Mouse (Mus musculus): ENCODE data around the gene Sele. TPM values are rescaled to one million over a fixed set of nuclear protein-coding genes. Genes with fewer than 3 reads are reported as not detected.

The Sele gene
- polyA plus RNA-seq, 1 experiment from 2014 or later = not detected

DNA sequence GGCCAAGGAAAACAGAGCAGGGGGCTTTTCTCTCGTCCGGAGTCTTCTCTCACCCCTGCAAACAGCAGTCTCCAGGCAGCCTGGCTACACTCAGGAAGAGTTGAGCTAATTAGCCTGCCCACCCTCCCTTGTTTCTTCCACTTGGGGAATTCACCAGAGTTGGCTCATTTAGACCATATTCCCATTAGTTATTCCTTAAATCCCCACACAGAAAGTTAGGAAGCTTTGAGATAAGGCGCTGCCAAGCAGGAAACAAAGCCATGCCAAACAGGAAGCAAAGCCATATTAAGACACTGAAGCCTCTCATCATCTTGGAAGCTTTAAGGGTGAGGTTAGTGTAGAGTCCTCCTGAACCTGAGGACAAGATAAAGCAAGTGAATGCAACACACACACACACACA lies 4.5 kb upstream of the Sele start:
- Histone ChIP-seq H3K4me2 (replicated peaks) (no peak overlapping the region), H3K4me1 (no peaks in the 10 kb centered on the region), H3K9ac (no peak overlapping the region), H3K27ac (no peak overlapping the region), H3K9me3 (no peaks in the 10 kb centered on the region), H3K4me3 (no peak overlapping the region), H3K36me3 (no peaks in the 10 kb centered on the region), H3K27me3 (no peaks in the 10 kb centered on the region)
- 66% methylated on average over 3 of the region's 3 CpGs for WGBS
- ATAC-seq (ENCODE audit: insufficient number of reproducible peaks, insufficient read depth, low FRiP score, low TSS enrichment) = no peak

DNA sequence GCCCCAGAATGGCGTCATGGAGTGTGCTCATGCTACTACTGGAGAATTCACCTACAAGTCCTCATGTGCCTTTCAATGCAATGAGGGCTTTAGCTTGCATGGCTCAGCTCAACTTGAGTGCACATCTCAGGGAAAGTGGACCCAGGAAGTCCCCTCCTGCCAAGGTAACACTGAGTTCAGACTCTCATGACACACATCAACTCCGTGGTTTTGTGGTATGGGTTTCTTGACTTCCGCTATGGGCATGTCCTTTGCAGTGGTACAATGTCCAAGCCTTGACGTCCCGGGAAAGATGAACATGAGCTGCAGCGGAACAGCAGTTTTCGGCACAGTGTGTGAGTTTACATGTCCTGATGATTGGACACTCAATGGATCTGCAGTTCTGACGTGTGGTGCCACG lies 5.5 kb downstream of the Sele start:
- no peak overlapping the region for H3K27ac ChIP-seq
- no peaks in the 10 kb centered on the region for H3K27me3 ChIP-seq
- no peak overlapping the region for H3K9ac ChIP-seq
- no peaks in the 10 kb centered on the region for H3K36me3 ChIP-seq
- WGBS = 95% methylated on average over 9 of the region's 9 CpGs
- H3K4me1 ChIP-seq = no peaks in the 10 kb centered on the region
- H3K4me2 ChIP-seq (replicated peaks) = no peak overlapping the region
- H3K4me3 ChIP-seq = no peak overlapping the region
- ATAC-seq (ENCODE audit: insufficient number of reproducible peaks, insufficient read depth, low FRiP score, low TSS enrichment) = no peak
- no peaks in the 10 kb centered on the region for H3K9me3 ChIP-seq

DNA sequence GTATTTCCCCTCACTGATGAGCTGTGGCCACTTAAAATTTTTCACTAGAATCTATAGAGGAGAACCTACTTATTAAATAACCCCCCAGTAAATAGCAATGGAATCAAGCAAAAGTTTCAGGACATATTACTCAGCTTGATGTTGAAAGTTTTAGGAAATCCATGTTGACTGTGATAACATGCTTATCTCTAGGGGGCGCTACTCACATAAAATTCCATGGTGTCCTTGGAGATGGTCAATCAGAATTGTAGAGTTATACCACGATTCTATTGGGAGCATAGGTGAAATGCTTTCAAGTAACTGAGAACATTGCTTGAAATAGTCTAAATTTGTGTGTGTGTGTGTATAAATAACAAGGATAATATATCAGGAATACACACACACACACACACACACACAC lies 6.8 kb downstream of the Sele start:
- Histone ChIP-seq H3K4me1 (no peaks in the 10 kb centered on the region), H3K4me3 (no peak overlapping the region), H3K9me3 (no peaks in the 10 kb centered on the region), H3K36me3 (no peaks in the 10 kb centered on the region), H3K9ac (no peak overlapping the region), H3K27me3 (no peaks in the 10 kb centered on the region), H3K4me2 (replicated peaks) (no peak overlapping the region), H3K27ac (no peak overlapping the region)
- no peak for ATAC-seq (ENCODE audit: insufficient number of reproducible peaks, insufficient read depth, low FRiP score, low TSS enrichment)
- WGBS = 33% methylated on average over 2 of the region's 2 CpGs

DNA sequence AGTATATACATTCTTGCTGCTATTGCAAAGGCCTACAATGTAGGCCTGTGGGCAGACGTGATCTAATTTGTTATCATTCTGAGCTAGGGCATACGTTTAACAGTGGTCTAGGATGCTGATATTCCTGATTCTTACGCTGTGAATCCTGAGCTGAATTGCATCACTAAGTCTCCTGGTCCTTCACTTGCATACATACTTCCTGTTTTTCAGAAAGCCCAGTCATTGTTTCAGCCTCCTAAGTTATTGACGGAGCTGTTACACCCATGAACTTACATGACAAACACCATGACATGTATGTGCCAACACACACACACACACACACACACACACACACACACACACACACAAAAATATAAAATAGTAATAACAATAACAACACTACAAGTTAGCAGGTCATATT lies 12.0 kb downstream of the Sele start:
- Histone ChIP-seq H3K4me2 (replicated peaks) (no peak overlapping the region), H3K36me3 (no peaks in the 10 kb centered on the region), H3K27ac (no peak overlapping the region), H3K9ac (no peak overlapping the region), H3K4me1 (no peaks in the 10 kb centered on the region), H3K9me3 (no peaks in the 10 kb centered on the region), H3K27me3 (no peaks in the 10 kb centered on the region), H3K4me3 (no peak overlapping the region)
- WGBS = 90% methylated on average over 4 of the region's 4 CpGs
- no peak for ATAC-seq (ENCODE audit: insufficient number of reproducible peaks, insufficient read depth, low FRiP score, low TSS enrichment)

DNA sequence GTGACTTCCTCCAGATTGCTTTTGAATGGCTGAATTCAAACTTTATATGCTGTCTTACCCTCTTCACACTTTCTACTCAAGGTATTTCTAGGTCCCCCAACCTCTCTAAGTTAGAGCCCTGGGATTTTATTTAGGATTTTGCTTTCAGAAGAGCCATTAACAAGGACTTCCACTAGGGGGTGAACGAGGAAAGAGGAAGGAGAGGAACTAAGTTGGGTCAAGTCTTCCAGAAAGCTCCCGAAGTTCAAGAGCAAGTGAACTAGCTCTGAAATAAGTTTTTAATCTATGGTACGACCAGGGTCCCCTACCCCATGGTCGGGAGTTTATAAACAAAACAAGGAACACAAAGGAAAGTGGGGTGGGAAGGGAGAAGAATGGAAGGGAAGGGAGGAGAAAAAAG lies 13.2 kb downstream of the Sele start:
- Histone ChIP-seq H3K36me3 (no peaks in the 10 kb centered on the region), H3K9ac (no peak overlapping the region), H3K4me1 (no peaks in the 10 kb centered on the region), H3K27ac (no peak overlapping the region), H3K4me3 (no peak overlapping the region), H3K9me3 (no peaks in the 10 kb centered on the region), H3K27me3 (no peaks in the 10 kb centered on the region), H3K4me2 (replicated peaks) (no peak overlapping the region)
- 48% methylated on average over 4 of the region's 4 CpGs for WGBS
- ATAC-seq (ENCODE audit: insufficient number of reproducible peaks, insufficient read depth, low FRiP score, low TSS enrichment) = no peak

DNA sequence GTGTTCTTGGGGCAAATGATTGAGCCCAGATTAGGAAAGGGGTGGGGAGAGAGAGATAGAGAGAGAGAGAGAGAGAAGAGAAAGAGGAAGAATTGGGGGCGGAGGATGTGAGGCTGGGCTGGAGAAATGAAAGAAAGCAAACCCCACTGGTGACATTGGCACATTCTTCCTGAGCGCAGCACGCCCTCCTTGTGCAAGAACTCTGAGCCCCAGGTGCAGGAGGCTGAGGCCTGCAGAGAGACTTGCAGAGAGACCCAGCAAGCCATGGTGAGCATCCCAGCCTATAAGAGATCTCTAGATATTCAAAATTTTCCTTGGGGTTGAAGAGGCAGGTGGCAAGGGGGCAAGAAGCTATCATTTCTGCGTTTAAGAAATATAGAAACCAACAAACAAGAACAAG lies 13.9 kb downstream of the Sele start, which contains the start of gene Sell:
Sell (plus strand) TSS at position 58 of the 400 bp plus-strand sequence.
- Histone ChIP-seq H3K4me3 (no peak within 1 kb of the TSS), H3K4me1 (no peaks in the 10 kb centered on the region), H3K4me2 (replicated peaks) (no peak within 1 kb of the TSS), H3K27me3 (no peaks in the 10 kb centered on the region), H3K9me3 (no peaks in the 10 kb centered on the region), H3K27ac (no peak within 1 kb of the TSS), H3K9ac (no peak within 1 kb of the TSS), H3K36me3 (no peaks in the 10 kb centered on the region)
- 73% methylated on average over 4 of the region's 4 CpGs for WGBS
- no peak for ATAC-seq (ENCODE audit: insufficient number of reproducible peaks, insufficient read depth, low FRiP score, low TSS enrichment)

DNA sequence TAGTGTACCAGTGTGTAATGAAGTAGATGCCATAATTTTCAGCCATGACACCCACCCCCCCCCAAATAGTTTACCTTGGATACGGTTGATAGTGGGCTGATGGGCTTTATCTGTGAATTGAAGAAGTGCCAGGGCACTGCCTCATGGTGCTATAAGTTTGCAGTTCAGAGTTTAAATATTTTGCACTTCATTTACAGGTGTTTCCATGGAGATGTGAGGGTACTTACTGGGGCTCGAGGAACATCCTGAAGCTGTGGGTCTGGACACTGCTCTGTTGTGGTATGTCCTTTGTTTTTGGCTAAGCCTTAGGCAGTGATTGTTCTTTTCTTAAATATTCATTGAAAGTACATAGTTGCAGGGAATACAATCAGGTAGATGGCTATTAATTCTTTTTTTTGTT lies 14.8 kb downstream of the Sele start:
- Histone ChIP-seq H3K4me1 (no peaks in the 10 kb centered on the region), H3K36me3 (no peaks in the 10 kb centered on the region), H3K9me3 (no peaks in the 10 kb centered on the region), H3K9ac (no peak overlapping the region), H3K27me3 (no peaks in the 10 kb centered on the region), H3K27ac (no peak overlapping the region), H3K4me2 (replicated peaks) (no peak overlapping the region), H3K4me3 (no peak overlapping the region)
- WGBS = 64% methylated on average over 2 of the region's 2 CpGs
- no peak for ATAC-seq (ENCODE audit: insufficient number of reproducible peaks, insufficient read depth, low FRiP score, low TSS enrichment)

DNA sequence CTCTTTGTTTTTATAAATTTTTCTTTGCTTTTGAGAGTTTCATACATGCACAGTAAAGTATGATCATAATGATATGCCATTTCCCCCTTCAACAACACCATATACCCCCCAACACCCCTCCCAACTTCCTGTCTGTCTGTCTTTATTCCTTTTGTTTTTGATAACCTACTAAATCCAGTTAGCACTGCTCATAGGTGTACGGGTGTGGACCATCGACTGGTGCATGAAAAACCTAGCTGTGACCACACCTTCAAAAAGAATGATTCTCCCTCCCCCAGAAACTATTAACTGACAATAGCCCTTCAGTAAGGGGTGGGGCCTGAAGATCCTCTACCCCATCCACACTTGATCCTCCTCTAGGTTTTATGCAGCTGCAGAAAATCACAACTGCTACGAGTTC lies 15.7 kb downstream of the Sele start:
- WGBS = 64% methylated on average over 3 of the region's 3 CpGs
- ATAC-seq (ENCODE audit: insufficient number of reproducible peaks, insufficient read depth, low FRiP score, low TSS enrichment) = no peak
- H3K4me3 ChIP-seq = no peak overlapping the region

DNA sequence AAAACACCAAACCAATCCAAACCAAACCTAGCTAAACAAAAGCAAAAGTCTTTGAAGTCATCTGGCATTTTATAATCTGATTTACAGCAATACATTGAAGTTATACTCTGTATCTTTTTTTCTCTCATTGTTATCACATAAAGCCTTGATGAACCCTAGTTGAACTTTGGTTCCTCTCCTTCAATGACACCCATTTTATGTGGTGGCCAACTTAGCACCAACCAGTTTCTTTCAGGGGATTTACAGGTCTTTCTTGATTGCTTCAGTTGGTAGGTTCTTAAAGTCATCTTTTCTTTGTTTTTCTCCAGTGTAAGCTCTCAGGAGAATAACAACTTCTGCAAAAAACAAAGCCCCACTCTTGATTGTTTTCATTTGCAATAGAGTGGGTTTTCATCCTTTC lies 21.2 kb downstream of the Sele start:
- H3K27me3 ChIP-seq = no peaks in the 10 kb centered on the region
- no peak overlapping the region for H3K9ac ChIP-seq
- no peak for ATAC-seq (ENCODE audit: insufficient number of reproducible peaks, insufficient read depth, low FRiP score, low TSS enrichment)
- H3K9me3 ChIP-seq = no peaks in the 10 kb centered on the region
- no peak overlapping the region for H3K4me2 ChIP-seq (replicated peaks)
- no peak overlapping the region for H3K27ac ChIP-seq
- no peaks in the 10 kb centered on the region for H3K4me1 ChIP-seq
- H3K4me3 ChIP-seq = no peak overlapping the region
- no peaks in the 10 kb centered on the region for H3K36me3 ChIP-seq

More for the DNA sequence above, 15.7 kb downstream of the Sele start:
- no peaks in the 10 kb centered on the region for H3K9me3 ChIP-seq
- no peaks in the 10 kb centered on the region for H3K27me3 ChIP-seq
- H3K36me3 ChIP-seq = no peaks in the 10 kb centered on the region
- no peak overlapping the region for H3K4me2 ChIP-seq (replicated peaks)
- H3K27ac ChIP-seq = no peak overlapping the region
- no peak overlapping the region for H3K9ac ChIP-seq
- no peaks in the 10 kb centered on the region for H3K4me1 ChIP-seq

DNA sequence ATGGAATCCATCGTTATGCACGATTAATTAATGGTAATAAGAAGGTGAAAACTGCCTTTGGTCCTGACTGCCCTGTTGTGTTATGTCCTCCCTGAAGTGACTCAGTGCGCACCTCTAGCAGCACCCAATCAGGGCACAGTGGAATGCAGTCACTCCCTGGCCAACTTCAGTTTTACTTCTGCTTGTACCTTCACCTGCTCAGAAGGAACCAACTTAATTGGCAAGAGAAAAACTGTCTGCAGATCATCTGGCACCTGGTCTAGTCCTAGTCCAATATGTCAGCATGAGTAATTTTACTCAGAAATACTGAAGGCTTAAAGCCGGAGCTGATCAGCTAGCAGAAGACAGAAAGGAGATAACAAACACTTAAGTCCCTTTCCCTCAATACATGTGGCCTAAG lies 22.4 kb downstream of the Sele start:
- no peak overlapping the region for H3K4me2 ChIP-seq (replicated peaks)
- H3K4me3 ChIP-seq = no peak overlapping the region
- no peaks in the 10 kb centered on the region for H3K27me3 ChIP-seq
- ATAC-seq (ENCODE audit: insufficient number of reproducible peaks, insufficient read depth, low FRiP score, low TSS enrichment) = no peak
- H3K36me3 ChIP-seq = no peaks in the 10 kb centered on the region
- no peak overlapping the region for H3K27ac ChIP-seq
- no peaks in the 10 kb centered on the region for H3K4me1 ChIP-seq
- no peaks in the 10 kb centered on the region for H3K9me3 ChIP-seq
- 83% methylated on average over 4 of the region's 4 CpGs for WGBS
- H3K9ac ChIP-seq = no peak overlapping the region

DNA sequence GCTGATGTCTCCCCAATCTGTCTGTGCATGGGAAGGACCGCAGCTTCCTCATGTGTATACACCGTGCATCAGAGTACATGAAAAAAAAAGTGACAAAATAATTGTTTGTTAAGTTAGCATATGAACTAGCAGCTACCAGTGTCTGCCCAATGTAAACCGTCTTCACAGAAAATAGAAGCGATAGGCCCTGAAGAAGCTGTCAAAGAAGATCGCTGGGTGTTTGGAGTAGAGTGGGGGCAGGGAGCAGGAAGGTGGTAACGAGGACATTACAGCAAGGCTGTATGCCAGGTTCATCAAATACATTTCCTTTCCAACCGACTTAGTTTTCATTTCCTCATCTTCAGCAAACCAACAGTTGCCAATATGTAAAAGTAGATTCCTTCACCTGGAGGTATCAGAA lies 23.1 kb downstream of the Sele start:
- no peaks in the 10 kb centered on the region for H3K9me3 ChIP-seq

DNA sequence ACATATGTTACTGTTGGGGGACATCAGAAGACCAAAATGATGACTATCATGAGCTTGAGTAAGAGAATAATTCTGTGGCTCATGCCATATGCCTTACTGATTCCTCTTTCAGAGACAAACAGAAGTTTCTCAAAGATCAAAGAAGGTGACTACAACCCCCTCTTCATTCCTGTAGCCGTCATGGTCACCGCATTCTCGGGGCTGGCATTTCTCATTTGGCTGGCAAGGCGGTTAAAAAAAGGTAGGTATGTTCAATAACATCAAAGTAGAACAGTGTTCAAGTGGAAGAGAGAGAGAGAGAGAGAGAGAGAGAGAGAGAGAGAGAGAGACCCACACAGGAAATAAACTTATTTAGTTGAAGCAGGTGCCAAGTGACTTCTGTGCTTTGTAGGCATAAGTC lies 24.0 kb downstream of the Sele start:
- no peaks in the 10 kb centered on the region for H3K9me3 ChIP-seq
- no peak overlapping the region for H3K27ac ChIP-seq
- H3K9ac ChIP-seq = no peak overlapping the region
- no peak overlapping the region for H3K4me3 ChIP-seq
- no peaks in the 10 kb centered on the region for H3K27me3 ChIP-seq
- no peaks in the 10 kb centered on the region for H3K4me1 ChIP-seq
- 88% methylated on average over 4 of the region's 4 CpGs for WGBS
- H3K4me2 ChIP-seq (replicated peaks) = no peak overlapping the region
- H3K36me3 ChIP-seq = no peaks in the 10 kb centered on the region
- no peak for ATAC-seq (ENCODE audit: insufficient number of reproducible peaks, insufficient read depth, low FRiP score, low TSS enrichment)

More for the DNA sequence above, 23.1 kb downstream of the Sele start:
- H3K4me3 ChIP-seq = no peak overlapping the region
- no peaks in the 10 kb centered on the region for H3K27me3 ChIP-seq
- no peak for ATAC-seq (ENCODE audit: insufficient number of reproducible peaks, insufficient read depth, low FRiP score, low TSS enrichment)
- H3K36me3 ChIP-seq = no peaks in the 10 kb centered on the region
- 90% methylated on average over 7 of the region's 7 CpGs for WGBS
- H3K4me2 ChIP-seq (replicated peaks) = no peak overlapping the region
- H3K27ac ChIP-seq = no peak overlapping the region
- no peaks in the 10 kb centered on the region for H3K4me1 ChIP-seq
- no peak overlapping the region for H3K9ac ChIP-seq

DNA sequence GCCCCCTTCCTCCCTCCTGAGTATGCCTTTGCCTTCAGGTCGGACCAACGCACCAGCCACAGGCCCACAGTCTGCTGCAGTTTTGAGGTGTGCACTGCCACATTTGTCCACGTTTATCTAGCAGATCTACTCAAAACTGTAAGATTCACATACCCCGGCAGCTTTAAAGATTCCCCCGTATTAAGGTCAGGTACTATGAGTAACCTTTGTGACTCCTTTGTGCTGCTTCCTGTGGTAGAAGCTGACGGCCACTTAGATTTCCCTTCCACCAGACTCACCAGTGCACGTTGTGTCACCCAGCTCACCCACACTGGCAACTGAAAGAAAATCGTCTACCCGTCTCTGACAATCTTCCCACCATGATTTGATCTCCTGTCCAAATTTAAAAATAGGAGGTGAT lies 25.1 kb downstream of the Sele start:
- Histone ChIP-seq H3K27me3 (no peaks in the 10 kb centered on the region), H3K36me3 (no peaks in the 10 kb centered on the region), H3K4me2 (replicated peaks) (no peak overlapping the region), H3K9me3 (no peaks in the 10 kb centered on the region), H3K4me3 (no peak overlapping the region), H3K4me1 (no peaks in the 10 kb centered on the region), H3K9ac (no peak overlapping the region), H3K27ac (no peak overlapping the region)
- no peak for ATAC-seq (ENCODE audit: insufficient number of reproducible peaks, insufficient read depth, low FRiP score, low TSS enrichment)
- 88% methylated on average over 9 of the region's 9 CpGs for WGBS

Data from embryonic facial prominence, embryonic 12.5 days (tissue).